Mouse (Mus musculus): ENCODE data around the gene Chp2. TPM values are rescaled to one million over a fixed set of nuclear protein-coding genes. Genes with fewer than 3 reads are reported as not detected.

Gene Chp2
- polyA plus RNA-seq, 1 experiment = not detected

- H3K4me1 ChIP-seq = peaks cover 5% of the 10 kb centered on the region
- no peak overlapping the region for H3K4me3 ChIP-seq (replicated peaks)
- peaks cover 22% of the 10 kb centered on the region for H3K9me3 ChIP-seq
- no peaks in the 10 kb centered on the region for H3K36me3 ChIP-seq (replicated peaks; ENCODE audit: low read length)
- TF ChIP-seq GATA1 (IDR thresholded peaks at IDR 0.05; ENCODE audit: borderline replicate concordance, low read length) (no peak), FLI1 (IDR thresholded peaks at IDR 0.05; ENCODE audit: low read length) (no peak)
- no peaks in the 10 kb centered on the region for H3K27me3 ChIP-seq (replicated peaks)
Observed at GRCm38 (mm10) chr7:122197306-122197705, 22.0 kb upstream of the Chp2 start.

GRCm38 (mm10) chr7:122199296-122199695 lies 20.0 kb upstream of the Chp2 start:
- Histone ChIP-seq H3K36me3 (replicated peaks; ENCODE audit: low read length) (no peaks in the 10 kb centered on the region), H3K9me3 (peaks cover 15% of the 10 kb centered on the region), H3K4me3 (replicated peaks) (no peak overlapping the region), H3K27me3 (replicated peaks) (peaks cover 3% of the 10 kb centered on the region), H3K4me1 (peaks cover 5% of the 10 kb centered on the region)
- no peak for TF ChIP-seq FLI1 (IDR thresholded peaks at IDR 0.05; ENCODE audit: low read length)
- TF ChIP-seq GATA1 (IDR thresholded peaks at IDR 0.05; ENCODE audit: borderline replicate concordance, low read length) = no peak

- TF ChIP-seq GATA1 (IDR thresholded peaks at IDR 0.05; ENCODE audit: borderline replicate concordance, low read length) (no peak), FLI1 (IDR thresholded peaks at IDR 0.05; ENCODE audit: low read length) (no peak)
- no peaks in the 10 kb centered on the region; the same call in 1 of the 2 replicates for H3K9me3 ChIP-seq
- no peak overlapping the region for H3K4me3 ChIP-seq (replicated peaks)
- H3K36me3 ChIP-seq (replicated peaks; ENCODE audit: low read length) = no peaks in the 10 kb centered on the region
- no peaks in the 10 kb centered on the region; the same call in 1 of the 2 replicates for H3K4me1 ChIP-seq
- peaks cover 24% of the 10 kb centered on the region for H3K27me3 ChIP-seq (replicated peaks)
Observed at GRCm38 (mm10) chr7:122203936-122204335, 15.4 kb upstream of the Chp2 start.

- H3K9me3 ChIP-seq = no peaks in the 10 kb centered on the region
- H3K4me3 ChIP-seq (replicated peaks) = no peak overlapping the region
- TF ChIP-seq FLI1 (IDR thresholded peaks at IDR 0.05; ENCODE audit: low read length) = no peak
- no peak for TF ChIP-seq GATA1 (IDR thresholded peaks at IDR 0.05; ENCODE audit: borderline replicate concordance, low read length)
- no peaks in the 10 kb centered on the region for H3K4me1 ChIP-seq
- no peaks in the 10 kb centered on the region for H3K36me3 ChIP-seq (replicated peaks; ENCODE audit: low read length)
- H3K27me3 ChIP-seq (replicated peaks) = peaks cover 29% of the 10 kb centered on the region
Observed at GRCm38 (mm10) chr7:122206121-122206520, 13.2 kb upstream of the Chp2 start.

GRCm38 (mm10) chr7:122208276-122209021 lies 10.8 kb upstream of the Chp2 start:
- H3K4me3 ChIP-seq (replicated peaks) = no peak overlapping the region
- no peaks in the 10 kb centered on the region for H3K4me1 ChIP-seq
- peaks cover 29% of the 10 kb centered on the region for H3K27me3 ChIP-seq (replicated peaks)
- TF ChIP-seq GATA1 (IDR thresholded peaks at IDR 0.05; ENCODE audit: borderline replicate concordance, low read length) (no peak), FLI1 (IDR thresholded peaks at IDR 0.05; ENCODE audit: low read length) (no peak)
- H3K36me3 ChIP-seq (replicated peaks; ENCODE audit: low read length) = no peaks in the 10 kb centered on the region
- H3K9me3 ChIP-seq = peaks cover 5% of the 10 kb centered on the region

GRCm38 (mm10) chr7:122226020-122226742 lies 6.9 kb downstream of the Chp2 start:
- Histone ChIP-seq H3K9me3 (peaks cover 17% of the 10 kb centered on the region), H3K36me3 (replicated peaks; ENCODE audit: low read length) (no peaks in the 10 kb centered on the region), H3K4me1 (no peaks in the 10 kb centered on the region), H3K4me3 (replicated peaks) (no peak overlapping the region), H3K27me3 (replicated peaks) (peaks cover 20% of the 10 kb centered on the region)
- TF ChIP-seq FLI1 (IDR thresholded peaks at IDR 0.05; ENCODE audit: low read length) (no peak), GATA1 (IDR thresholded peaks at IDR 0.05; ENCODE audit: borderline replicate concordance, low read length) (no peak)

- Histone ChIP-seq H3K27me3 (replicated peaks) (peaks cover 19% of the 10 kb centered on the region), H3K4me3 (replicated peaks) (no peak overlapping the region), H3K4me1 (no peaks in the 10 kb centered on the region), H3K36me3 (replicated peaks; ENCODE audit: low read length) (no peaks in the 10 kb centered on the region), H3K9me3 (peaks cover 16% of the 10 kb centered on the region)
- no peak for TF ChIP-seq GATA1 (IDR thresholded peaks at IDR 0.05; ENCODE audit: borderline replicate concordance, low read length)
- TF ChIP-seq FLI1 (IDR thresholded peaks at IDR 0.05; ENCODE audit: low read length) = no peak
Observed at GRCm38 (mm10) chr7:122226744-122227143, 7.4 kb downstream of the Chp2 start.

GRCm38 (mm10) chr7:122229306-122229705 lies 10.0 kb downstream of the Chp2 start:
- H3K4me1 ChIP-seq = no peaks in the 10 kb centered on the region
- no peak for TF ChIP-seq FLI1 (IDR thresholded peaks at IDR 0.05; ENCODE audit: low read length)
- no peak for TF ChIP-seq GATA1 (IDR thresholded peaks at IDR 0.05; ENCODE audit: borderline replicate concordance, low read length)
- no peak overlapping the region for H3K4me3 ChIP-seq (replicated peaks)
- peaks cover 17% of the 10 kb centered on the region for H3K27me3 ChIP-seq (replicated peaks)
- H3K9me3 ChIP-seq = 0 out of 2 replicates have a peak, but pooled peaks cover 11% of the 10 kb centered on the region
- no peaks in the 10 kb centered on the region for H3K36me3 ChIP-seq (replicated peaks; ENCODE audit: low read length)

GRCm38 (mm10) chr7:122229916-122230315 lies 10.6 kb downstream of the Chp2 start:
- no peak for TF ChIP-seq GATA1 (IDR thresholded peaks at IDR 0.05; ENCODE audit: borderline replicate concordance, low read length)
- no peak for TF ChIP-seq FLI1 (IDR thresholded peaks at IDR 0.05; ENCODE audit: low read length)
- Histone ChIP-seq H3K36me3 (replicated peaks; ENCODE audit: low read length) (no peaks in the 10 kb centered on the region), H3K9me3 (0 out of 2 replicates have a peak, but pooled peaks cover 11% of the 10 kb centered on the region), H3K4me1 (no peaks in the 10 kb centered on the region), H3K27me3 (replicated peaks) (peaks cover 20% of the 10 kb centered on the region), H3K4me3 (replicated peaks) (no peak overlapping the region)

- 0 out of 2 replicates have a peak, but pooled peaks cover 11% of the 10 kb centered on the region for H3K9me3 ChIP-seq
- H3K4me3 ChIP-seq (replicated peaks) = no peak overlapping the region
- TF ChIP-seq FLI1 (IDR thresholded peaks at IDR 0.05; ENCODE audit: low read length) = no peak
- no peak for TF ChIP-seq GATA1 (IDR thresholded peaks at IDR 0.05; ENCODE audit: borderline replicate concordance, low read length)
- no peaks in the 10 kb centered on the region for H3K36me3 ChIP-seq (replicated peaks; ENCODE audit: low read length)
- no peaks in the 10 kb centered on the region for H3K4me1 ChIP-seq
- H3K27me3 ChIP-seq (replicated peaks) = peaks cover 21% of the 10 kb centered on the region
Observed at GRCm38 (mm10) chr7:122230866-122231265, 11.6 kb downstream of the Chp2 start.

All from megakaryocyte, embryonic 14.5 days (primary cell).